Mouse (Mus musculus): ENCODE results near the gene Csk. TPM values are rescaled to one million over a fixed set of nuclear protein-coding genes. Genes with fewer than 3 reads are reported as not detected.

The Csk gene
- total and polyA plus RNA-seq, 2 experiments from 2014 or later: 46.3 to 135 TPM

- peak overlapping the region; percentile 95 for H3K27ac ChIP-seq (ENCODE audit: low read depth, low read length)
These were observed 8.9 kb downstream of the Csk start for GRCm38 (mm10) chr9:57644442-57644943.

GRCm38 (mm10) chr9:57643856-57644180 lies 9.6 kb downstream of the Csk start:
- DNase-seq: no peak
- peak overlapping the region; percentile 98 for H3K4me3 ChIP-seq (ENCODE audit: low read depth, low read length)
- H3K27ac ChIP-seq (ENCODE audit: low read depth, low read length): no peak overlapping the region
- peak overlapping the region; percentile 89 for H3K4me2 ChIP-seq (ENCODE audit: low read depth)
- WGBS: 58% methylated on average over 7 of the region's 7 CpGs
- H3K36me3 ChIP-seq (ENCODE audit: insufficient read depth): no peaks in the 10 kb centered on the region; the same call in 1 of the 2 replicates
- no peaks in the 10 kb centered on the region for H3K9me3 ChIP-seq (ENCODE audit: low read length)
- peak overlapping the region; percentile 96 for H3K9ac ChIP-seq
- TF ChIP-seq CTCF (IDR thresholded peaks at IDR 0.05; ENCODE audit: low read depth): no peak
- no peaks in the 10 kb centered on the region for H3K27me3 ChIP-seq (ENCODE audit: insufficient read depth, low read length)
- ATAC-seq: no peak
- H3K4me1 ChIP-seq (ENCODE audit: insufficient read depth): peaks cover 39% of the 10 kb centered on the region

More at GRCm38 (mm10) chr9:57644442-57644943, 8.9 kb downstream of the Csk start:
- DNase-seq: peak; percentile 60
- H3K36me3 ChIP-seq (ENCODE audit: insufficient read depth): no peaks in the 10 kb centered on the region; the same call in 1 of the 2 replicates
- no peaks in the 10 kb centered on the region for H3K9me3 ChIP-seq (ENCODE audit: low read length)
- under 1% methylated on average over 18 of the region's 18 CpGs for WGBS
- no peaks in the 10 kb centered on the region for H3K27me3 ChIP-seq (ENCODE audit: insufficient read depth, low read length)
- H3K4me2 ChIP-seq (ENCODE audit: low read depth): peak overlapping the region; percentile 89
- H3K4me3 ChIP-seq (ENCODE audit: low read depth, low read length): peak overlapping the region; percentile 98
- ATAC-seq: peak; percentile 18
- peak overlapping the region; percentile 96 for H3K9ac ChIP-seq
- no peak for TF ChIP-seq CTCF (IDR thresholded peaks at IDR 0.05; ENCODE audit: low read depth)
- peaks cover 32% of the 10 kb centered on the region for H3K4me1 ChIP-seq (ENCODE audit: insufficient read depth)

GRCm38 (mm10) chr9:57643169-57643855 lies 10.1 kb downstream of the Csk start:
- peak overlapping the region; percentile 89 for H3K4me2 ChIP-seq (ENCODE audit: low read depth)
- no peaks in the 10 kb centered on the region; the same call in 1 of the 2 replicates for H3K36me3 ChIP-seq (ENCODE audit: insufficient read depth)
- H3K9me3 ChIP-seq (ENCODE audit: low read length): no peaks in the 10 kb centered on the region
- TF ChIP-seq CTCF (IDR thresholded peaks at IDR 0.05; ENCODE audit: low read depth): no peak
- peaks cover 44% of the 10 kb centered on the region for H3K4me1 ChIP-seq (ENCODE audit: insufficient read depth)
- H3K9ac ChIP-seq: peak overlapping the region; percentile 96
- 69% methylated on average over 9 of the region's 9 CpGs for WGBS
- peak overlapping the region; percentile 98 for H3K4me3 ChIP-seq (ENCODE audit: low read depth, low read length)
- H3K27me3 ChIP-seq (ENCODE audit: insufficient read depth, low read length): no peaks in the 10 kb centered on the region
- ATAC-seq (no peak), DNase-seq (no peak)
- no peak overlapping the region for H3K27ac ChIP-seq (ENCODE audit: low read depth, low read length)

GRCm38 (mm10) chr9:57641775-57642550 lies 11.5 kb downstream of the Csk start:
- H3K4me2 ChIP-seq (ENCODE audit: low read depth): no peak overlapping the region
- TF ChIP-seq CTCF (IDR thresholded peaks at IDR 0.05; ENCODE audit: low read depth): no peak
- ATAC-seq: no peak

GRCm38 (mm10) chr9:57641022-57641421 lies 12.4 kb downstream of the Csk start:
- ATAC-seq (no peak), DNase-seq (no peak)
- no peaks in the 10 kb centered on the region for H3K9me3 ChIP-seq (ENCODE audit: low read length)
- H3K36me3 ChIP-seq (ENCODE audit: insufficient read depth): no peaks in the 10 kb centered on the region; the same call in 1 of the 2 replicates
- H3K27ac ChIP-seq (ENCODE audit: low read depth, low read length): no peak overlapping the region
- 0 out of 2 replicates have a peak overlapping the region, but pooled peaks have one; percentile 21 for H3K4me2 ChIP-seq (ENCODE audit: low read depth)
- H3K4me1 ChIP-seq (ENCODE audit: insufficient read depth): peaks cover 45% of the 10 kb centered on the region
- no peak overlapping the region for H3K4me3 ChIP-seq (ENCODE audit: low read depth, low read length)
- 68% methylated on average over 1 of the region's 1 CpGs for WGBS
- H3K27me3 ChIP-seq (ENCODE audit: insufficient read depth, low read length): no peaks in the 10 kb centered on the region
- H3K9ac ChIP-seq: 0 out of 2 replicates have a peak overlapping the region, but pooled peaks have one; percentile 10
- no peak for TF ChIP-seq CTCF (IDR thresholded peaks at IDR 0.05; ENCODE audit: low read depth)

More at GRCm38 (mm10) chr9:57641775-57642550, 11.5 kb downstream of the Csk start:
- Histone ChIP-seq H3K27me3 (ENCODE audit: insufficient read depth, low read length) (no peaks in the 10 kb centered on the region), H3K4me3 (ENCODE audit: low read depth, low read length) (no peak overlapping the region), H3K27ac (ENCODE audit: low read depth, low read length) (no peak overlapping the region), H3K4me1 (ENCODE audit: insufficient read depth) (peaks cover 45% of the 10 kb centered on the region), H3K9me3 (ENCODE audit: low read length) (no peaks in the 10 kb centered on the region), H3K36me3 (ENCODE audit: insufficient read depth) (no peaks in the 10 kb centered on the region; the same call in 1 of the 2 replicates), H3K9ac (no peak overlapping the region)
- no peak for DNase-seq
- WGBS: 79% methylated on average over 13 of the region's 13 CpGs

- H3K4me3 ChIP-seq (ENCODE audit: low read depth, low read length): no peak overlapping the region
- H3K9me3 ChIP-seq (ENCODE audit: low read length): no peaks in the 10 kb centered on the region
- H3K27me3 ChIP-seq (ENCODE audit: insufficient read depth, low read length): no peaks in the 10 kb centered on the region
- no peaks in the 10 kb centered on the region; the same call in 1 of the 2 replicates for H3K36me3 ChIP-seq (ENCODE audit: insufficient read depth)
- H3K9ac ChIP-seq: 0 out of 2 replicates have a peak overlapping the region, but pooled peaks have one; percentile 22
- H3K4me2 ChIP-seq (ENCODE audit: low read depth): peak overlapping the region; percentile 21; the same call in 1 of the 2 replicates
- no peak for TF ChIP-seq CTCF (IDR thresholded peaks at IDR 0.05; ENCODE audit: low read depth)
- WGBS: 42% methylated on average over 15 of the region's 15 CpGs
- no peak for DNase-seq
- H3K4me1 ChIP-seq (ENCODE audit: insufficient read depth): peaks cover 45% of the 10 kb centered on the region
- ATAC-seq: no peak
- peak overlapping the region; percentile 45; the same call in 1 of the 2 replicates for H3K27ac ChIP-seq (ENCODE audit: low read depth, low read length)
These were observed 13.0 kb downstream of the Csk start for GRCm38 (mm10) chr9:57640384-57640783.

Data from forebrain, postnatal 0 days (tissue).